Mouse (Mus musculus) adrenal gland, postnatal 25 days (tissue): Measurements from ENCODE around the gene Axin2. TPM values are rescaled to one million over a fixed set of nuclear protein-coding genes. Genes with fewer than 3 reads are reported as not detected.

ENCODE experiments used
- DNase-seq: peaks from one replicate; pipeline ENCODE4 v3.0.0; 2021; ENCODE audit warnings: mixed read lengths
- total RNA-seq: library from RNA; stranded (reverse); gene quantifications from 2 replicates; pipeline ENCODE4 v1.2.3, GENCODE M21; 2021

Axin2 gene
- total RNA-seq, 1 experiment from 2014 or later: 42.0 TPM

DNA sequence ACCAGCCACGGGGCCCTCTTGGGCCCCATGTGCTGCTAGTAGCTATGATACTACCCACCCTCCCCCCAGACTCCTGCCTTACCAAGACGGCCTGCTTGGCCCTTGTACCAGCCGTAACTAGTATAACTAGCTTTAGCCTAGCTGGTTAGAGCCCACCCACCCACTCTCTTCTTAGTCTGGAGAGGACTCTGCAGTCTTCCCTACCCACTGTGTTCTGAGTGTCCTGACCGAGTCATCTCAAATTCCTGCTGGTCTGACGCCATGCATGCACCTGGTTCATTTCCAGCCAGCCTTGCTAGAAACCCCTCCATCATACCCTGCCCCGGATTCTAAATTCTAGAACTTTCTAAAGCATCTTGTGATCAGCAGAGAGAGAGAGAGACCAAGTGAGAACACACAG is 9.6 kb downstream of the Axin2 start:
- DNase-seq: no peak

DNA sequence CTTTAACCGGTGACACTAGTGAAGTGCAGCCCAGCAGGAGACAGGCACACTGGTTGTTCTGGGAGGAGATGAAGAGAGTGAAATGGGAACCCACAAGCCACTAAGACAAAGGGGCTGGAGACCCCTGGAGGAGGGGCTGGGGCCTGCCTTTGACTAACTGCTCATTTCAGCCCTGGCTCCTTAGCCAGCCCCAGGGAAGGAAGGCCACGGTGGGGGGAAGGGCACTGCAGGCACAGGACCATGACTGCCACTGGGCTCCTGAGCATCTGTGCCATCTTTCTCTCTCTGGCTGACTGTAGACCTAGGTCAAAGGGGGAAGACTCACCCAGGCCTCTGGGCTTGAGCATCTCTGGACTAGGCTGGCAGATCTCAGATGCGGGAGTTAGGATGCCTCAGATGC is 10.5 kb downstream of the Axin2 start:
- DNase-seq: no peak

DNA sequence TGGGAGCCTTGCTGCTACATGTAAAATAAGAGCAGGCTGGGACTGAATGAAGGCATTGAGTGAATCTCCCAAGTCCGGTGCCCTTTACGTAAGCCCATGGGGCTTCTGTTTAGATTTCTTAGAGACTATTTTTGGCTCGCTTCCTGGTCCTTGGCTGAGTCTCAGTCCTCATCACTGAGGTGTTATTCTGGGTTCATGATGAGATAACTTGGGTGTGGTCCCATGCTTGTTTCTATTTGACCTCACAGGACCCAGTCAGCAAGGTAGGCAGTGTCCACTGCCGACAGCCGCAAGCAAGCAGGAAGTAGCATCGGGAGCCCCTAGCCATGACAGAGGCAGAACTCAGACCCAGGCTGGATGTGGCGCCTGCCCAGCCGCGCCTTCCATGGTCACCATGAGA is 13.7 kb downstream of the Axin2 start:
- peak; percentile 3 for DNase-seq

DNA sequence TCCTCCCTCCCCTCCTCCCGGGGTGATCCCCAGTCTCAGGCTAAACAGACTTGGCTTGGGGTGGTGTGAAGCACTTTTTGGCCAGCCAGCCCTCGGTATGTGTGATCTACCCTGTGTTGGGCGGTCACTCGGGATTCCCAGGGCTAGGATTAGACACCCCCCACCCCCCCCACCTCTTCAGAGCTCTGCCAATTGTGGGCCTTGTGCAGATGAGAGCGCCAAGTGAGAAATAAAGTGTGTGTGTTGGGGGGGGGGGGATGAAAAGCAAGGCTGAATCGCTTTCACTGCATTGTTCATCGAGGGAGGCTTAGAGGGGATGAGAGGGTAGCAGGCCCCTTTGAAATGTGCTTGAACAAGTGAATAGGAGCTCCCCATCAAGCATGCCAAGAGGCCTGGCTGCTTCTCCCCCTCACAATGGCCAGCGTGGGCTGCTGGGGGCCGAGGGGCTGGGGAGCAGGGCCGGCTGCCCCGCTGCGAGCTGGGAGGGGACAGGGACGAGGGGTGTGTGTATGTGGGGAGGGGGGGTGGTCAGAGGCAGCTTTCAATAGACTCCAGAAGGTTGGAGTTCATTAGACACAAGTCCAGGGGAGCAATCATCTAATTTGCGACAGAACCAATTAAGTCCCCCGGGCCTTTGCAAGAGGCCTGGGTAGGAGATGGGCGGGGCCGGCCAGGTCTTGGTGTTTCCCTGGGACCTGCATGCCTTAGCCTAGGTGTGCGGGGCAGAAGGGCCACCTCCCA is 15.1 kb downstream of the Axin2 start:
- no peak for DNase-seq

DNA sequence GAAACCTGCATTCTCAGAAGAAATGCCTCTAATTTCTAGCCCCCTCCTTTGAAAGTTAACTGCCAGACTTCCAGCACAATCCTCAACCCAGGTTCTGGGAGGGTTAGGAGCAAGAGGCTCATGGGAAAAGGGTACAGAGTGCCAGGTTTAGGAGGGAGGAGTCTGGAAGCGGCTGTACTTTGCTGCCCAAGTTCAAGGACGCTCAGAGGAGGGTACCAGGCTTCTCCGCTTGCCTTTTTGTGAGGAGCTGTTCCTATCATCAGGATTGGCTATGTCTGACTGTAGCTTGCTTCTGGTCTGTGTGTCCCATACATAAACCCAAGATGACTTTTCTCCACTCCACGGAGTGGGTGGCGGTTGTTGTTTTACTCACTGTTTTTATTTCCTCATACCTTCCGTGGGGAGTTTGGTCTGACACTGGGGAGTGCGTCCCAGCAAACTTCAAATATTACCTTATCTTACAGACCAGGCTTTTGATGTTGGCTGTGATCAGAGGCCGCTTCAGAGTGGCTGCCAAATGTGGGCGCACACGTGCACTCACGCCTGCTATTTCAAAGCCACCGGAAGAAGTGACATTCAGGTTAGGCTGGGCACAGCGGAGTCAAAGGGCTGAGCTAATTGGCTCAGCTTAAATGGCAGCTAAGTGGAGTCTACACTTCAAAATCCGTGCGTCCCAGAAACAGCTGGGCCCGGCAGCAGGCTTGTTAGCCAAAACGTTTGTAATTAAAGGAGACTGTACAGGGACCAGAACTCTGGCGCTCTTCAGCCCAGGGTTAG is 16.1 kb downstream of the Axin2 start:
- DNase-seq: no peak

DNA sequence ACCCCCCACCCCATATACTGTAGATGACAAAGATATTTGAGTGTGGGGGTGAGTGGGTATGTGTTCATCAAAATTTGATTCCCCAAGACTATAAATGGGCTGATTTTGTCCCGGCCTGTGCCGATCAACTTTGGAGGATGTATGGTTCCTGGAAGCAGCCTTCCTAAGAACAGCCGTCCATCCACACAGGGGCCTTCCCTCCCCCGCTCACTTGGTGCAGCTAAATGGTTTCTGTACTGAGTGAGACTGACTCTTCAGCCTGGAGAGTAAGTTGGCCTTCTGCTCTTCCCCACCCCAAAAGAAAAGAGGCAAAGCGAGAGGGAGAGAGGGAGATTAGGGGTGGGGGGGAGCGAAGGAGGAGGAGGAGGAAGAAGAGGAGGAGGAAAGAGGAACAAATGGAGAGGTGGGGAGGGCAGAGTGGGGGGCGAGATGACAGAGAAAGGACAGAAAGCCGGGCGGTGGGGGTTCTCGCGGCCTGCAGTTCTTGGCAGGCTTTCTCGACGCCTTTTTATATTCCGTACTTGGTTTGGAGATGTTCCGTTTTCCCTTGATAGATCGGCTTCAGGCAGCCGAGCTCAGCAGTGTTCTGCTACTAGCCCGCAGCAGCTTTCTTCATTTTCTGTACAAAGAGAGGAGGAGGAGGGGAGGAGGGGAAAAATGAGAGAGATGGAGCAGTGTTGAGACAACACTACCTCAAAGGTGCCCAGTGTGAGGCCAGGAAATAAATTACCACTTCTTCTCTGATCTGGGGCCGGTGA is 20.7 kb downstream of the Axin2 start:
- DNase-seq: no peak

DNA sequence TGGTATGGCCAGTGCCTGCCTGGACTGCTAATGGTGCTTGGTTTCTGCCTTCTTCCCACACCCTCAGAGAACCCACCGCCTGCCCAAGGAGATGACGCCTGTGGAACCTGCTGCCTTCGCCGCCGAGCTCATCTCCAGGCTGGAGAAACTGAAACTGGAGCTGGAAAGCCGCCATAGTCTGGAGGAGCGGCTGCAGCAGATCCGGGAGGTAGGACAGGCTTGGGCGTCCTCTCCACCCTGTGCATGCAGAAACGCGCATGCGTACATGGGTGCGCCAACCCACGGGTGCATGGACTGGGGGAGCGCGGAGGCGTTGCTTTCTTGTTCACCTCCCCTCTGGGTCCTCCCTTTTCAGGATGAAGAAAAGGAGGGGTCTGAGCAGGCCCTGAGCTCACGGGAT is 21.7 kb downstream of the Axin2 start:
- DNase-seq: no peak

DNA sequence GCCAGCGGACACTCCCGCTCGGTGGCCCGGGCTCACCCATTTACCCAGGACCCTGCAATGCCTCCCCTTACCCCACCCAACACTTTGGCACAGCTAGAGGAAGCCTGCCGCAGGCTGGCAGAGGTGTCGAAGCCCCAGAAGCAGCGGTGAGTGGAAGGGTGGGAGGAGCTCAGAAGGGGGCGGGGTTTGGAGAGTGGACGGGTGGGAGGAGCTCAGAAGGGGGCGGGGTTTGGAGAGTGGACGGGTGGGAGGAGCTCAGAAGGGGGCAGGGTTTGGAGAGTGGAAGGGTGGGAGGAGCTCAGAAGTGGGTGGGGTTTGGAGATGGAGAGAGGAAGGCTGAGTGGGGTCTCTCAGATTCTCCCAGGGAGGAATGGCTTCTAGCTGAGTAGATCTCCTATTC is 23.6 kb downstream of the Axin2 start:
- DNase-seq: peak; percentile 1

DNA sequence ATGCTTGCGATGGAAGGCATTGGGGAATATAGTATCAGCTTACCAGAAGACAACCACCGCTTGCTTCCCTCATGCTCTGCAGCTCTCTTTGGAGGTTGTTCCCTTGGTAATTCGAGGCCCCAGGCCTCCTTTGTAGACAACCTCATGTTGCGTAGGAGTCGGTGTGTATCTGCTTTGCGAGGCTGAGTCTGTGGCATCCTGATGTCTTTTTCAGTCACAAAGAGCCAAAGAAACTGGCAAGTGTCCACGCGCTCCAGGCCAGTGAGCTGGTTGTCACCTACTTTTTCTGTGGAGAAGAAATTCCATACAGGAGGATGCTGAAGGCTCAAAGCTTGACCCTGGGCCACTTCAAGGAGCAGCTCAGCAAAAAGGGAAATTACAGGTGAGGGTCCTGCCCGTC is 25.5 kb downstream of the Axin2 start:
- DNase-seq: no peak

DNA sequence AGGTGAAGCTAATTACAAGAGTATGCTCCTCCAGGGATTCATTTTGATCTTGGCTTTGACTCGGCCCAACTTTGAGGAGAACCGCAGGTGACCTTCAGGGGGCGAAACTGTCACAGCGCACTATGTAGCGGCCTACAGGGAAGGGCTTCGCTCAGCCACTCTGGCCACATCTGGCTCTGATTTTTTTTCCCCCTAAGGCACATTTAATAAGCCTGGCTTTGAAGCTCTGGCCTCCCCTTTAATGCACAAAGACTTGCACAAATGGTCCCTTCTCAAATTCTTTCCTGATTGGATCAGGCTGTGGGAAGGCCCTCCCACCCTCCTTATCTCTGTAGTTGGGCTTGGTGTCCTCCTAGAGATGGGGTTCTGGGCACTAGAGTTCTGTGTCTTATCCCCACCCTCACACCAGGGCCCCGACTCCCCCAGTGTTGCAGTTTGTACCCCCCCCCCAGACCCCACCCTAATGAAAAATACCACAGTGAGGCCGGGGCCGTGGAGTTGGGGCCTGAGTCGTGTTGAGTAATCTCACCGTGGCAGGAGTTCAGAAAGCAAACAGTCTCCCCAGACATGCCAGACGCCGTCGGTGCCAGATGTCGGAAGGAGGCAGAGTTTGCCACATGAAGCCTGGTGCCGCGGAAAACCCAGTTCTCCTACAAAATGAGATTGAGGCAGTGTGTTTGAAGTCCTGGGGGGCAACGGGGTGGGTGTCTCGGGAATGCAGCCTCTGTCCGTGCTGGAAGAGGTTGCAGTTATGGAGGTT is 27.5 kb downstream of the Axin2 start:
- DNase-seq: peak; percentile 56

DNA sequence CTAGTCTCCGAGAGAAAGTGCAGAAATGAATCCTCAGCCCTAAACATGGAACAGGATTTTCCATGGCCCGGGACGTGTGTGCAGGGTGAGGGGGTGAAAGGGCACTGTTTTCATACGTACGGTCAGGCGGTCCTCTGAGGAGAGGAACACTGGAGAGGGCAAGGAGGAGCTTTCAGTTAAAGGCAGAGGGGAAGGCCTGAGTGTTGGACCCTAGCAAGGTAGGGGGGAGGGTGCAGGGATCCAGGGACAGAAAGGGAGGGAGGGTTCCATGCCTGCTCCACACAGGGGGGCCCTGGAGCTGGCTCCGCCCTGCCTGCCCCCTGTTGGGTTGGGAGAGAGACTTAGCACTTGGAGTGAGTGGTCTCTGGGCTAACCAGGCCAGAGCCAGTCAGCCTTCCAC is 28.4 kb downstream of the Axin2 start:
- no peak for DNase-seq

DNA sequence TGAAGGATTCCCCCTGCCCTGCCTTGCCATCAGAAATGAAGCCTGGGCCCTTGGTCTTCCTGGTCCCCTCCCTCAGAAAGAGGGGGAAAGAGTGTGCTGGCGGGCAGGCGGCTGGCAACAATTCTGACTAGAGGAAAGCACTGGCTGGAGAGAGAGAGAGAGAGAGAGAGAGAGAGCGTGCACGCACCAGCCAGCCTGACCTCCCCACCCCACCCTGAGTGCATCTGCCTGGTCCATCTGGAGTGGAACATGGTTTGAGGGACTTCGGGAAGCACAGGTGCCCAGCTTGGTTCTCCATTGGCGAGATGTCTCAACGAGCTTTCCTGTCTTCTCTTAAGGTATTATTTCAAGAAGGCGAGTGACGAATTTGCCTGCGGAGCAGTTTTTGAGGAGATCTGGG is 28.8 kb downstream of the Axin2 start:
- no peak for DNase-seq

DNA sequence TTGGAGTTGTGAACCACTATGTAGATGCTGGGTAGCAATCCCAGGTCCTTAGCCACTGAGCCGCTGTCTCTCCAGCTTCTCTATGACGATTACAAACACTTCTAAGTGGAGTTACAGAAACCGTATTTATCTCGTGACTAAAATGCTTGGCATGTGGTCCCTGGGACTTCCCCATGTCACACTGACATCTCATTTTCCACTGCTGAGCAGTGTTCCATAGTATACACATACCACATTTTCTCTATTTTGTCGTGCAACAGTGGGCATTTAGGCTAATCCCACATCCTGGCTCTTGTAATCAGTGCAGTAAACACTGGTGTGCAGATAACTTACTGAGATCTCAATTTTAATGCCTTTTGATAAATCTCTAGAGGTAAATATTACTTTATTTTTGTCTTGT is 32.2 kb downstream of the Axin2 start:
- DNase-seq: no peak

DNA sequence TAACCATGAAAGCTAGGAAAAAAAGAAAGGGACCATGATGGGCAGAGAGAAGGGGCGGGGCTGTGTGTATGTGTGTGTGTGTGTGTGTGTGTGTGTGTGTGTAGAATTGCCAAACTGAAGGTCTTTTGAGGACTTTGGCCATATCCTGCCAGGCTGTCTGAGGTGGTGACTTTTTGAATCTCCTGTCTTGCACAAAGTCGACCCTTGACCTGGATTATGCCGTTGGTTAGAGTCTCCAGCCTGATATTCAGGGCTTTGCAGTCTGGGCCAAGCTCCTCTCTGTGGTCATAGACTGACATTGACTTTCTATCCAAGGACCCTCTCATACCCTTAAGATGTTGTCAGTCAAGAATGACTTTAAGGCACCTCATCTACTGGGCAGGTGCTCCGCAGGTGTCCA is 35.8 kb downstream of the Axin2 start:
- no peak for DNase-seq

DNA sequence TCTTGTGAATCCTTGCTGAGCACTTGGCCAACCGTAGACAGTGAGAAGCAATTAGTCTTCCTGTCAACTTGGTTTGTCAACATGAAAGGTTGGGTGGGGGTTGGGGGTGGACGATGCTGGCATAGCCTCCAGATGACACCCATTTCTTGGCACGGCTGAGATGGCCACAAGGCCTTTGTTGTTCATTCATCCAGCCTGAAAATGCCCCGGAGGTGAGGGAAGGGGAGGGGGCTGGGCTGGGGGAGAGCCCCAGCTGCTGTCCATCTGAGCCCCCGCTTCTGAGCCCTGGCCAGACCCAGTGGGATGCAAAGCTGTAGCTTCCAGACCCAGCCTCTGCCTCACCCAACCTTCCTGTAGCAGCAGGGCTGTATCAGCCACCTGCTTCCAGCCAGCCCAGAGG is 38.2 kb downstream of the Axin2 start:
- DNase-seq: no peak

DNA sequence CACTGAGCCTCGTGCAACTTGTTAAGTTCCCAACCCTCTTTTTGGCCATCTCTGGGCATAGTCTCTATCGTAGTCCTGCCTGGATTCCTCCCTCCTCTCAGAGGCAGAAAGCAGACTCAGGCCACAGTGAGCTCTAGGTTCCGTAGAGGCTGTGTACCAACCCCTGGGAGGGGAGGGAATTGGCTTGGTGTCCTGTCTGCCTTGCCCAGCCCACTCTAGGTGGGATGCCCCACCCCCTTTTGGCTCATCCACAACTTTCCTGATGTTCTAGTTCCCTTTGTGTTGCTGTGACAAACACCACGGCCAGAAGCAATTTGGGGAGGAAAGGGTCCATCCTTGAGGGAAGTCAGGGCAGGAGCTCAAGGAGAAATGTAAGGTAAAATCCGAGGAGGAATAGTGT is 39.0 kb downstream of the Axin2 start:
- no peak for DNase-seq

DNA sequence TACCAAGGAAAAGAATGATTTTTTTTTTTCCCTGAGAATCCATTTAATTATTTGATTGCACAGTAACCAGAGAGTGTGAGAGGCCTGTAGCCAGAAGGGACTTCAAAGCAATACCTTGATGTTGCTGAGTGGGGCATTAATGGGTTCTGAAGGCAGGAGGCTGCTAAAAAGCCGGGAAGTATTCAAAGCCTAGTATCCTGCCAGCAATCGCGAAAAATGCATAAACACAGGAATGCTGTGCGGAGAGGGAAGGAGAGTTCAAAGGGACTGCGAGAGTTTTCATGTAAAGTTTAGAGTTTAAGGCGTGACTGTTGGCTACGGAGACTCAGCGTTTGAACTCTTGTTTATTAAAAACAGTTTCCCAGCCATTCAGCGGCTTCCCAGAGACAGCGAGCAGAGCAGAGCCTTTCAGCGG is 41.5 kb downstream of the Axin2 start:
- DNase-seq: no peak

DNA sequence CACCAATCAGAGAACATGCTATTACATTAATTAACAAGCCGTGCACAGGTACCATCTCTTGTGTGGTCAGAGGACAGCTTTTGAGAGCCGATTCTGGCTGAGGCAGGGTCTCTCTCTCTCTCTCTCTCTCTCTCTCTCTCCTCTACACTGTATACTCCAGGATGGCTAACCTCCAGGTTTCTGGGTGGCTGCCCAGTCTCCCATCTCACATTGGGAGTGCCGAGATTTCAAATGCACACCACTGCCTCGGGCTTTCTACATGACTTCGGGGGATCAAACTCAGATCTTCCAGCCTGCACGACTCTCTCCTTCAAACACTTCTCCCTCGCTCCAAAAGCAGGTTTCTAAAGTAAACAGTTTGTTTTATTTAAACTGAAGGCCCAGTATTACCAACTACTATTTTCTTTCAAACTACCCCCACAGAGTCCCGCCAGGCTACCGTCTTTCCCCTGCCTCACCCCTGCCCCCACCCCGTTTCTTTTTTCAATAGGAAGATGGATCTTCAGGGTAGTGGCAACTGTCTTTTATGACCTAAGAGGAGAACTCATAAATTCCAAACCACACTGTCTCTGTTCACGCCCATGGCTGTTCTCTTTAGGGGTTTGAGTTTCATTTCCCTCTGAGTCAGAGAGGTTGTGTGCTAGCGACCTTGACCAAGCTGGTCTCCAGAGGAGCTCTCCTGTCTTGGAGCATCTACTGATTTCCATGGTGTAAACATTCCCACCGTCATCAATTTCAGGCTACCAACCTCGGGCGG is 43.5 kb downstream of the Axin2 start:
- no peak for DNase-seq

DNA sequence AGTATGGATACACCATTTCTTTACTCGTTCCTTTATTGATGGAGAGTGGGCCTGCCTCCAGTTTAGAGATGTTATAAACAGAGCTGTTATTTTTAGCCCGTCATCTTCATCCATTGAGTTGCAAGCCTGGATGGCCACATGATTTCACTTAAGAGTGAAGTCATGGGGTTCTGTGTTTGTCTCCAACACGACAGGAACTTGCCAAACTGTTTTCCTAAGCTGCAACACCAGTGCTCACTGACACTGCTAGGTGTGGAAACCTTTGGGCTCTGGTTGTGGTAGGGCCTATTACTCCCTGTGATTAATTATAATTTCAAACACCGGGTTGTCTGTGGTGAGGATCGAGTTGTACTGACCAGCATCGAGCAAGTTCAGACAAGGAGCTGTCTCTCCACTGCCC is 45.6 kb downstream of the Axin2 start:
- DNase-seq: no peak

DNA sequence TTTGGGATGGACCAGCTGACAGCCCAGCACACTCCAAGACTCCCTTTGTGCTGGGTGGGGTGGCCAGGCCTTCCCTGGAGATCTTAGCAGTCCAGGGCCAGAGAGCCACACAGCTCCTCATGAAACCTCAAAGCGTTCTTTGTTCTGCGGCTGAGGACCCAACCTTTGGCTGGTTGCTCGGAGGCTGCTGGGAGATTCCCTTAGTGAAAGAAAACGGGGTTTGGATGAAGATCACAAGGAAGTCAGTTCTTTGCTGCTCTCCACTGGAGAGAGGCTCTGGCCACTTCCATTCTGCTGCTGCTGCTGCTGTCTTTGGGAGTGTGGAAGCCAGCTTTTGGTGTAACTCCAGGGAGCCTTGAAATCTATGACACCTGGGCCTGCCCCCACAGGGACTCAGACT is 53.3 kb downstream of the Axin2 start:
- no peak for DNase-seq

DNA sequence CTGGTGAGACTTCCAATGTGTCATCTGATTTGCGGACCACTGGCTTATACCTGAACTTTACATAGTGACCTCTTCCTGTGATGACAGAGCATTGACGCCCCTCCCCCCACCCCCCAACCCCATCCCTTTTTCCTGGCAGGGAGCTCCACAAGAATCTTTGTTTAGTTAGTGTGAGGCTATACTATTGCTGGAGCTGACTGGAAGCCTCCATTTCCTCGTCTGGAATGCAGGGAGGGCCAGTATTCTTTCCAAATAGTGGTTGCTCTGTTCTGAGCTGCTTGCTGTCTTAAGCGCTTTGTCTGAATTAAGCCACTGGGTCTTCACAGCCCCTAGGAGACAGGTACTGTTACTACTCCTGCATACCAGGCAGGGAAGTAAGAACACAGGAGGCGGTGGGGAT is 53.7 kb downstream of the Axin2 start:
- no peak for DNase-seq

DNA sequence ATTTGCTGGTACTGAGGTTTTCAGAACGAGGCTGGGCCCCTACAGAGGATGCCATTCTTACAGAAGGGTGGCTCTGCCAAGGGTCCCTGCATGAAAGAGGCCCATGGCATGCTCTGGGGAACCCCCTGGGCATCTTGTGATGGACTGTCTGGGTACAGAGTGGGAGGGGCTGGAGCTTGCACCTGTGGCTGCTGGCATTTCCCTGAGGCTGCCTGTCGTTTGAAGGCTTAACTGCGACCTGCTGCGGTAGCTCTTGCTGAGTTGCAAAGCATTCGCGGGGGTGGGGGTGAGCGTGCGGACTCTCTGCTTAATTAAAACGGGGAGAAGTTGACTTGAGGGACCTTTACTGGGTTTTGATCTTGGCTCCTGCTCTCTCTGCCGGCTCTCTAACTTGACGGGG is 55.4 kb downstream of the Axin2 start:
- DNase-seq: no peak
